Mouse (Mus musculus) spleen, postnatal 10 days (tissue): Measurements from ENCODE around the gene Fam92b.

Experiments used
- DNase-seq, 2 experiments: peaks; one replicate each; pipeline ENCODE4 v3.0.0; 2021 to 2022; ENCODE audit warnings: low spot score in 2 of 2

Fam92b gene

DNA sequence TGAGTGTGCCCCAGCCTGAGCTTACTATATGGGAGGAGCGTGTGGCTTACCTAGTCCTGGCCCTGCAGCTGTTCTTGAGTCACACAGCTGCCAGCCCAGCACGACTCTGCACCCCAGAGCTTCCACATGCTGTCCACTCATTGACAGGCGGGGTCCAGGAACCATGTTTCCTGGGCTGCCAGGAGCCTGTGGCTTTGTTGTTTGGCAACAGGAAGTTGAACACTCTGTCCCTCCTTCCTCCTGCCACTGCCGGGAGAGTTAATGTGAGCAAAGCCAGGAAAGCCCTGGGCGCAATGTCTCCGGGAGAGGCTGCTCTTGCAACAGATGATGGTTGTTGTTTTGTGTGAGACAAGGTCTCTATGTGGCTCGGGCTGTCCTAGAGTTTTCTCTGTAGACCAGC lies 24.6 kb downstream of the Fam92b start:
- no peak for DNase-seq

DNA sequence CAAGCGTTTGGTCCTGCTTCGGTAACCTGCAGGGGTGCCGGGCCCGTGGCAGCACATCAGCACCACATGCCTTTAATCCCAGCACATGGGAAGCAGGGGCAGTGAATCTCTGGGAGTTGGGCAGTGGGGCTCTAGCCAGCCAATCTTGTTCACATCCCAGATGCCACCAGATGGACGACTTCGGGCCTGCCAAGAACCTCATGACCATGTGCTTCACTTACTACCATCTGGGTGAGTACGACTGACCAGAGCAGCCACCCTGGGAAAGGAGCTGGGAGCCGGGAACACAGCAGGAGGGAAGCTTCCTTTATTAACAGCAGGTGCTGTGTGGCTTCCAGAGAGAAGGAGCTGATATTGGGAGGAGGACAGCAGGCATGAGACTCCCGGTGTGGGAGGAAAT lies 26.1 kb downstream of the Fam92b start:
- DNase-seq, result no peak

DNA sequence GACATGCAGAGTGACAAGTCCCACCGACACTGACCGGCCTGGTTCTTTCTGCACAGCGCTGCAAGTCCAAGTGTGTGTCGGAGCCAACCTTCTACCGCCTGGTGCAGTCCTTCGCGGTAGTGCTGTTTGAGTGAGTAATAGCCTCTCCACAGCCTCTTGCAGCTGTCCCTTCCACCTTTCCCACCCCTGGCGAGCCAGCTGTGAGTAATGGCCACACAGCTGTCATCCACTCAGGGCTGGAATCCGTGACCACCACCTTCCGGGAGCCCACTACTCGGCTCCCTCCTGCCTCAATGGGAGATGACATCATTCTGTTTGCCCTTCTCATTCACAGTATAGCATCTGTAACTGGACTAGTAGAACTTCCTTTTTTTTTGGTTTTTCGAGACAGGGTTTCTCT lies 27.2 kb downstream of the Fam92b start:
- no peak for DNase-seq

DNA sequence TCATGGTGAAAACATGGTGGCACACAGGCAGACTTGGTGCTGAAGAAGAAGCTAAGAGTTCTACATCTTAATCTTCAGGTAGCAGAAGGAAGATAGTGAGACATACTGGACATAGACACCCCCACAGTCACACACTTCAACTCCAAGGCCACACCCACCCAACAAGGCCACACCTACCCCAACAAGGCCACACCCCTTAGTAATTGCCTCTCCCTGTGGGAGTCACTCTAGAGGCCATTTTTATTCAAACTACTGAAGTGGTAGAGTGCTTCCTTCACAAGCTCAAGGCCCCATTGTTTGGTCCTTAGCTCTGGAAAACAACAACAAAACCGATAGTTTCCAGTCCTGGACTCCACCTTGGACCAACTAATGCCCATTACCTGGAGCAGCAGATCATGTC lies 31.2 kb downstream of the Fam92b start:
- DNase-seq, result no peak

DNA sequence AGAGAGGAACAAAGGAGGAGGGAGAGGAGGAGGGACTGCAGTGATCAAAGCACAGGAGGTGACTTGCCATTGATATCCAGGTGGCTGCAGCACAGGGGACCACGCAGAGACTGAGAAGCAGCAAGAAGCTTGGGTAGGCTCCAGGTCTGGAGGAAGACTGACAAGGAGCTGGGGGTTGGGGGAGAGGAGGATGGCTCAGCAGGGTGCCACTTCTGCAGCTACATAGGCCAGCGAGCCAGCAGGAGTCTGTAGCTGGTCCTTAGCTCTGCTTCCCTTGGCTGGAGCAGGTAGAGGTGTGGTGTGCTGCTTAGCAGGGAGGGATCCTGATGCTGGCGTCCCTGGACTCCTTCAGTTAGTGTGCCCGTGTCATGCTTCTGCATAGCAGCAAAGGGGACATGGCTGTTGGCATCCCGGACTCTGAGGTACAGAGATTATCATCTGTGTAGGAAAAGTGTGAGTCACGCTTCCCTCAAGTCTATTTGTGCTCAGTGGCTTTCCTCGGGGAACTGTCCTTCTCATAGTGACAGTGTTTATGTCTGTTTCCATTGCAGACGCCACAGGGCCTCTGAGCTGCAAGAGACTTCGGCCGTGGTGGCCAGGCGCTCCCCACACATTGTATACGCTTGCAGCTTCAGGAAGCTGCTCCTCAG lies 32.5 kb downstream of the Fam92b start:
- no peak for DNase-seq

DNA sequence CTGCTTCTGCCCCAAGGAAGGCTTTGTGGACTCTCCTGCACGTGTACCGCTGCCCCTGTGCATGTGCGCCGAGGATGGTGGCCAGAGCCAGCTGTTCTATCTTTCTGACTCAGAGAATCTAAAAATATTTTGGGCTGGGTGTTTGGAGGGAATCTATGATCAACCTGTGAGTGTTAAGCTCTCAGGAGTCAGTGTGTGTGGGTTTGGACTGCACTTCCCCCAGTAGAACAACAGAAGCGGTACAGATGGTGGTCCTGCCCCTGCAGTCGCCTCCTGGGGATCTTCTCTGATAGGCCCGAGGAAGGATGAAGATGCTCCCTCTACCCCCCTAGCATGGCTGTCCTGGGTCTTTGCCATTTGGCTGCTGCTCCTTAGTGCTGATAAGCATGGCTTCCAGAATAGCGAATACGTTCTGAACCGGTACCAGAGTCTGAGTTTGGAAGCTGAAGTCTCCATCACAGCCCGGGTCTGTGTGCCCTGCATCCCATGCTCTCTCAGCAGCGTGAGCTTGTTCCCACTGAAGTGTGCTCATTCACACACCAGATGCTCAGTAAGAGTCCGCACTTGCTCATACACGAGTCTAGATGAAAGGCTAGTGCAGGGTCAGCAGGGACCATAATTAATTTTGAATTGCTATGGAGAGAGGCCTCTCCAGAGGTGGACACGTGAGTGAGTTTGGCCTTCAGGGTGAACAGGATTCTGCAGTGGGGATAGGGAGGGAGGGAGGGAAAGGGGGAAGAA lies 33.2 kb downstream of the Fam92b start:
- DNase-seq, result no peak

DNA sequence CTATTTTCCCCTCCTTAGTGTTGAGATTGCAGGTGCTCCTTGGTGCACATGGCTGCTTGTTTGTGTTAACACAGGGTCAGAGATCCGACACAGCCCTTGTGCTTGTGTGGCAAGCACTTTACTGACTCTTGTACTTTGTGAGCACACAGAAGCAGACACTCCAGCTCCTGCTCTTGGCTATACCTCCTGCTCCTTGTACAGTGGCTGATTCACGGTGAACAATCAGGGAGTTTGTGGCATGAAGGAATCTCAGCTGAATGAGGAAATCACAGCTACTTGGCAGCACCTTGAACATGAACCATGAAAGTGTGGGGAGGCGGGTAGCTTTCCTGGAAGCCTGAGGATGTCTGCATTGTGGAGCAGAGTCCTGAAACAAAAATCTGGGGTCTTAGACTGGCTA lies 36.5 kb downstream of the Fam92b start:
- no peak for DNase-seq

DNA sequence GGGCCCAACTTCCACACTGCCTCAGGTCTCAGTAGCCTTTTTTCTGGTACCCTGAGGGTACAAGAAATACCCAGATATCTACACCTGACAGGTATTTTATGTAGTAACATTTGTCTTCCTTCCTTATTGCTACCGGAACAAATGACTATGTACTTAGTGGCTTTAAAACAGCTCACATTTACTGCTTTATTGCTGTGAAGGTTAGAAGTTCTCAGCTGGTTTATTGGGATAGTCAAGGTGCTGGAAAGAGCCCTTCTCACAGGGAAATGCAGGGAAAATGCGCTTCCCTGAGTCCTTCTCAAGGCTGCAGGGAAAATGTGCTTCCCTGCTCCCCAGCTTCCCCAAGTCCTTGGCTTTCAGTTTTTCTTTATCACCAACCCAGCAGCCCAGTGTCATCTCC lies 38.3 kb downstream of the Fam92b start:
- no peak for DNase-seq

DNA sequence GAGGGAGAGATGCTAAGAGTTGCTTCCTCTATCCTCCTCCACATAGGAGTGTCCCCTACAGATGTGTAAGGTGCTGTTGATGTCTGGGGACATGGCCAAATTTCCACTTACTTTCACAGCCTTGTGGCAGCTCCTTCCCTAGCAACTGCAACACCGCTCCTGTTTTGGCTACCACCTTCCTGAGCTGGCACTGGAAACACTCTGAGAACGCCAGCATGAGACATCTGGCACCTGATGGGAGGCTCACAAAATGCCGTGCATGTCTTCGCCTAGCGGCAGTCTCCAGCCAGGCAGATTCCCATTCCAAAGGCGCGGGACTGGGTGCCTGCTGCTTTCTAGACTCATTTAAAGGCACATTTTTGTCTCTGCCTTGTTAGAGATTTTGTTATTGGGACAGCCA lies 40.6 kb downstream of the Fam92b start:
- no peak for DNase-seq

DNA sequence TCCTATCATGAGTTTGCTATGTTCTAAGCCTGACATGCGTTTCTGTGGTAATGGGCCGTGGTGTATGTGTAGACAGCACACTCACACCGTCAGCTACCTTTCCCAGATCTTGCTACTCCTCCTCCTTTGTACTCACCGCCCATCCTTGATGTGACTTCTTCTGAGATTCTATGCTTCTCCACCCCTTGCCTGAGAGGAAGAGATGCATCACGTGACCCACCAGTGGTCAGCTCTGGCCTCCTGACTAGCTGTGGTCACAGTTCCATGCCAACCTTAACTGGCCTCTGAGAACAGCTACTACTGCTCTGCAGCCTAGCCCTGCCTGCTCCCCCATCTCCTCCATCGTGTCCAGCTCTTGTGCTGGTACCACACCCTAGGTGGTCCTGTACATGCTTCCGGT lies 41.6 kb downstream of the Fam92b start:
- DNase-seq, result no peak

DNA sequence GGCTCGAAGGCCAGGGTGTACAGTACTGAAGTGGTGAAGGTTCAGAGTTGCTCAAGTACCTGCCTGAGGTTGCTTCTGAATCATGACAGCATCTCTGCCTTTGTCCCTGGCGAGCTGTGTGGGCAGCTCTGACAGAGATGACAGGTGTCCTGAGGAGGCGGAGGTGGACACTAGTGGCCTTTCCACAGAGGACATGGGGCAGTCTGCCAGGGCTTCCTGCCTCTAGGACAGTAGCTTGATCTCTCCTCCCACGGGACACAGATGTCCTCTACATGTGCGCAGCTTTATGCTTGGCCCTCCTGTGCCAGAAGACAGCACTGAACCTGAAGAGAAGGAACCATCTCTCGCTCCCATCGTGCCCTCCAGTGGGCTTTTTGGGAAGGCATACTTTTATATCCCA lies 44.1 kb downstream of the Fam92b start:
- no peak for DNase-seq

DNA sequence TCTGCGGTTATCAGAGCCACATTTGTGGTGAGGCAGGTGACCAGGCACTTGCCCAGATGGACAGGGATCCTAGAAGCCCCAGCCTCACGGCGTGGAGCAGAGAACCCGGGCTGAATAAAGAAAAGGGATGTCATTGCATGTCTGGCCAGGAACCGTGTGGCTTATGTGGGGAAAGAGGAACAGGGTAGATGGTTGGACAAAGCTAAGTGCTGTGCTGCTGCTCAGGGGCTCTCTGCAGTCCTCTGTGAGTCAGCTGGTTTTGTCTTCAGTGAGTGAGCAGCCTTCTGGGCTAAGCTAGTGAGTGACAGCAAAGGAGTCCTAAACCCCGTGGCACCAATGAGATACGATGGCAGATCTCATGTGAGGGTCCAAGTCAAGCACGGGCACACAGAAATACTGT lies 46.1 kb downstream of the Fam92b start:
- no peak for DNase-seq

DNA sequence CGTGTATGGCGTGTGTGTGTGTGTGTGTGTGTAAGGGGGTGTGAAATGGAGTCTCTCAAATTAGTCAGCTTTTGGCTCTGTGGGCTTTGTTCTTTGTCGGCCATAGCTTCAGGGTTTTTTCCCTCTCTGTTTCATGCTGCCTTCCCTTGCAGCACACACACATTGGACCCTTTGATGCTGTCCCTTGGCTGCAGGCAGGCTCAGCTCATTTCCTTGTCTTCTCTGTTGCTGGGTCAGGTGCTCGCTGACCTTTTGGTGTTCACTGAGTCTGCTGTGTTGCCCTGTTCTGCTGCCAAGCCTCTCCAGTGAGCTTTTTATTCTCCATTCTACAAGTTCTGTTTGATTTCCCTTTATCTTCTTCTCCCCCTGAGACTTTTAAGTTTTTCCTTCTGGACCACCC lies 47.7 kb downstream of the Fam92b start:
- DNase-seq, result no peak

DNA sequence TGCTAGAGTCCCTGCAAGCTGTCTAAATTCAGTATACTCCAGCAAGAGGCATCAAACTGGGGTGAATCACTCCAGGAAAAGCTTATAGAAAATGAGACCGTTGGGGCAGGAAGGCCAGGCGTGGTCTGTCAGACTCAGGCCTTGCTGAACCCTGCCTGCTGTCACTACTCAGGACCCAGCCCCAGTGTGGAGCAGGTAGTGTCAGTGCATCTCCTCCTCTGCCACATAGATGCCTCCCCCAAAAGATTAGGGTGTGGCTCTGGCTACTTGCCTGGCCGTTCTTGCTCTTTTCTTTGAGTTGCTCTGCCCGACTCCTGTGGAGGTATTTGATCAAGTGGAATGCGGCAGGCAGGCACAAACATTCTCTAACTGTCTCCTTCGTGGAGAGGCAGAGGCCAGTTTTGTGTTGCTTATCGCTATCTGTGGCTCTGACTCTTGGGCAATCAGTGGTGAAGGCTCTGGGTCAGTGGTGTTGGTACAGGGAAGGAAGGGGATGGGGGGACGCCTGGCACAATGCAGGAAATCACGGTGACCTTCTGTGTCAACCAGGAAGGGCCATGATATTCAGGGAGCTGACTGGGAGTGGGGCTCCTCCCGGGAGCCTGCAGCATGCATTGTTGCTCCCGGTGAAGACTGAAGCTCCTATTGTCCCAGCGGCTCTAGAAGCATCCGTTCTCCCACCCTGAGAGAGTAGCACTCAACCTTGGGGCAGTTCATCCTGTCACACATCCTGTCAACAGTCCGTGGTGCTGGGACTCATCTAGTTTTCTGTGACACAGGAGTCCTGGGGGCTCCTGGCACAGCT lies 50.7 kb downstream of the Fam92b start:
- DNase-seq, result no peak

DNA sequence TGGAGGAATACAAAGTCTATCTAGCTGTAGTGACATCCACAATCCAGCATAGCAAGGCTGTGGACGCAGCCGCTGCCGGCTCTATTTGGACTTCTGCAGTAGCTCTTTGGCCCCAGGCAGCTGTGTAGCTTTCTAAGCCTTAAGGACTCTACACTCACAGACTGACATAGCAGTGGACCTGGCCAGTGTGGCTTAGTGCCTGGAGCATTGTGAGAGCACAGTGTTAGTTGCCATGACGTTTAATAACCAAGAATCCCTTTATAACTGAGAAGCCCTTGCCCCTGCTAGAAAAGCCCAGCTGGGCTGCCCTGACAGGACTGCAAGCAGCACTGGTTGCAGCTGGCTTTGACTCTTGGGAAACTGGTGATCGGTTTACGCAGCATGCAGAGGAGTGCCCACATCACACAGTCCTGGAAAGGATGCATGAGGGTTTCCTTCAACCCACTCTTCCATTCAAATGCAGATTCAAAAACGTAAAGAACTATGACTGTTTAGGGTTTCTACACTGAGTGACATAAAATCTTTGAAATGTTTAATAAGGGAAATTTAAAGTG lies 52.4 kb downstream of the Fam92b start:
- no peak for DNase-seq

DNA sequence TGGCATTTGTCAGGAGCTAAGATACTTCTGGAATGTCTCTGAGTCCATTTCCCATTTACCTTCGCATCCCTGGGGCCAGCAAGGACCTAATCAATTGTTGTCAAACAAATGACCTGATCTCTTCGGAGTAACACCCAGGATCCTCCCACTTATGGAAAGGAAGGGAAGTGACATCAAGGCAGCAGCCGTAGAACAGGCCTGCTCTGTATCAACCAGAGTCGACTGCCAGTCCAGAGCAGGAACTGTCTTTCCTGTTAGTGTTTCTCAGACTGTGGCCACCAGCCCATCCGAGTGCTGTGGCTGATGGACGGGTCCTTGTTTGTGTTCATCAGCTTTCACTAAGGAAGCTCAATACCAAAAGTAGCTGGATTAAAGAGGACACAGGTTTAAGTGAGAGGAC lies 53.0 kb downstream of the Fam92b start:
- DNase-seq, result no peak

DNA sequence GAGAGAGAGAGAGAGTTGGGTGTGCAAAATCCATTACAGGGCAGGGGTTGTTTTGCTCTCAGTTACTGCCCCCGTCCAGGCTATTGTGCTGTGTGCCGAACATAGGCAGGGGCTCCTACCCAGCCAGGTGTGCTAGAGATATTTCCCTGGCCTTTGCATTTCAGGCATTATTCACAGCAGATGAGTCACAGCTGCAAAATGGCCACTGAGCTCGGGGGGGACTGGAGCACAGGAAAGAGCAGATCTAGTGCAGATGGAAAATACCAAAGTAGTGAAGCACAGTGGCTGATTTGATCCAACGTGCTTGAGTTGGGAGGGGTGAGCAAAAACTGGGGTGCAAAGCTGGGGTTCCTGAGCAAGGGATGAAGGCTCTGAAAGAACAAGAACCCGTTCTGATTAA lies 56.3 kb downstream of the Fam92b start:
- no peak for DNase-seq

DNA sequence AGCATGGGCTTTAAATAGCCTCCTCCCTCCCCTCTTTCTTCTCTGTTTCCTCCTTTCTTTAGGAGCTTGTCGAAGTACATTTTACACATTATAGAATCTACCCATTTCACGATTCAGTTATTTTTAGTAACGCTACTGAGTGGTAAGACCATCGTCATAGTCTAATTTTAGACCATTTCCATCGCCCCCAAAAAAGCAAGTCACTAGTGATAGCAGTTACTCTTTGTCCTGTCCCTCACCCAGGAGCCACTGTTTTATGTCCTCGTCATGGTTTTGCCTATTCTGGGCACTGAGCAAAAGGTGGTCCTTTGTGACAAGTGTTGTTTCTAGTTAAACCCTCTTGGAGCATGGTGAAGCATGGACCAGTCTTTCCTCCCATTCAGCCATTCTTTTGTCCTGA lies 57.3 kb downstream of the Fam92b start:
- no peak for DNase-seq

DNA sequence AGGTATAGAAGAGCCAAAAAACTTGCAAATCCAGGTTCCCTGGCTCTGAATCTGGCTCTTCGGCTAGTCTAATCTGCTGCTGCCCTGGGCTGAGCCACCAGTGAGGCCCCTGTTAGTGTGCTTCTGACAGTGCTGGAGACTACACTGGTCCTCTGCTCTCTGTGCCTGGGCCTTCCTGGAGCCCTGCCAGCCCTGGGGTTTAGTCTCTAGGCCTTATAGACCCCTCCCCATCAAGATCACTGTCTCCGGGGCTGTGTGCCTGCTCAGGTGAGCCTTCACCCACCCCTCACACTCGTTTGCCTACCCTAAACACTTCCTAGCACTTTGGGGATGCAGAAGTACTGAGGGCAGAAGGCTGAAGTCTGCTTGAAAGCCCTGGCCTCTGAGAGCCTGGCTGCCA lies 57.8 kb downstream of the Fam92b start:
- DNase-seq, result no peak

DNA sequence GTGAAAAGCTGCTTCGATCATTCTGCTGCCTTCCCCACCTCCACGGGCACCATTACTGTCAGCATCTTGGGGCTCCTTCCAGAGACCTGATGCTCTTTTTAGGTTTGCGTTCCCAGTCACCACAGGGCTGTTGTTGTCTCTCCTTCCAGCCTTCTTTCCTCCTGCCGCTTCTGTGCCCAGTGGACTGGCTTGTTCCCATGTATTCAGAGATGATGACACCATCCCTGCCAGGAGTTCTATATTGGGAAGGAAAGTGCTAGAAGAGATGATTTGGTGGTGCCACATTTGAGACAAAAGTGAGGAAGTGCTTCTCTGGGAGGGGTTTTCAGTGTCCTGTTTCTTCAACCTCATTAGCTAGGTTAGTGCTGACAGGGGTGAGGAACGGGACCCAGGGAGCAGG lies 58.4 kb downstream of the Fam92b start:
- DNase-seq, result no peak

DNA sequence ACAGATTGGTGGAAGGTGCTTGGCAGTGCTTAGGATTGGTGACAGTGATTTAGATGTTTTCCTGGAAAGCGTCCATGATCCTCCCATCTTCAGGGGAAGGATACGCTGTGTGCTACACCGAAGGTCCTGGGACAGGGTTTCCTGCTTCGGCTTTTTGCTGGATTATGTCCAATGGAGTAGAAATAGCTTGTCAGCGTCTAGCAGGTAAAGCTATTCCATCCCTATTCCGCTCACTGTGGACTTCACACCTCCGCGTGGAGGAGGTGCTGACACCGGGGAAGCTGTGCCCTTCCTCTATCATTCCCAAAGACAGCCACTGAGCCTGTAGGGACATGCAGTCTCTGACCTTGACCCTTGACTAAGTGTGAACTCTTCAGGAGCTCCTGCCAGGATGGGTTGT lies 59.1 kb downstream of the Fam92b start:
- DNase-seq, result no peak

DNA sequence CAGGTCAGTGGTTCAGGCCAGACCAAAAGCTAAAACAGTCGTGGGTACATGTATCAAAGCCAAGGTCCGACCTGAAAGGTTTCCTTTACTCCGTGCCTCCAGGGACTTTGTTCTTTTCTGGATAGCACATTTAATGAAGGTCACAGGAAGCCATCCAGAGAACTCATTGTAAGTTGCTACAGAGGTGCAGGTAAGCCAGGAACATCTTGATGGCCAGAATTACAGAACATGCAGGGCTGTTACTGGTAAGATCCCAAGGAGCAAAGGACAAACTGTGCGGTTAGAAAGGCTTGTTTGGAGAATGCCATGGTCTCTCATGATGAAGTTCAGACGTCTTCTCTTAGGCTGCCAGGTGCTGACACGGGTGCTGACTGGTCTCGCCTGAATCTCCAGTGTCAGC lies 60.7 kb downstream of the Fam92b start:
- no peak for DNase-seq
